11 mouse cellular contexts compared by ENCODE assay signal in the genomic region with DNA sequence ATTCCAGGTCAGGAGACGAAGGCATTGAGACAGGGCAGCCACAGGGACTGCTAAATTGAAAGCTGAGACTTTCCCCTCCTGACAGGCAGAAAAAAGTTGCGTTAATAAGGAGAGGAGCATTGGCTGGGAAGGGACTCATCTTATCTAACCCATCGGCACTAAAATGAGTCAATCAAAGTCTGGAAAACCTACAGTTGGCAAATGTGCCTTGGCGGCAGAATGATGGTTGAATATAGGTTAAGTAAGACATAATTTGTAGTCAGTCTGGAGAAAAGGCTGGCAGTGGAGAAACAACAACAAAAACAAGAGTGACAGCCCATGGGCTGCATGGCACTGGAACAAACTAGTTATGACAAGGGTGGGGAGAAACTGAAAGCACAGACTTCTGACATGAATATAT.
"Had no signal": no experiment of that assay in that cellular context is flagged by ENCODE, and none has a peak within 500 bp of the region (broad histone marks: within the 10 kb centered on the region; RNA-seq: fewer than 3 reads in every experiment).

No protein-coding gene starts in this region.

- DNase-seq: kidney, postnatal 25 days; layer of hippocampus, adult 9-11 months; liver; liver, embryonic 13.5 days; liver, postnatal 0 days; thymus, postnatal 4 days had no signal

- H3K9ac ChIP-seq: limb, embryonic 12.5 days; liver, embryonic 13.5 days; liver, postnatal 0 days; midbrain, embryonic 12.5 days; neural tube, embryonic 13.5 days had no signal

- H3K4me2 ChIP-seq: limb, embryonic 12.5 days; liver, embryonic 13.5 days; midbrain, embryonic 12.5 days; neural tube, embryonic 13.5 days had no signal

- H3K36me3 ChIP-seq: limb, embryonic 12.5 days; liver, embryonic 13.5 days; midbrain, embryonic 12.5 days; neural tube, embryonic 13.5 days had no signal

- H3K27ac ChIP-seq: limb, embryonic 12.5 days; liver, embryonic 13.5 days; midbrain, embryonic 12.5 days; neural tube, embryonic 13.5 days; stomach, postnatal 0 days had no signal

- H3K27me3 ChIP-seq: limb, embryonic 12.5 days; liver, embryonic 13.5 days; midbrain, embryonic 12.5 days; neural tube, embryonic 13.5 days had no signal

- H3K4me3 ChIP-seq: limb, embryonic 12.5 days; liver, embryonic 13.5 days; midbrain, embryonic 12.5 days; neural tube, embryonic 13.5 days had no signal

- ATAC-seq: liver, postnatal 0 days; midbrain, embryonic 16.5 days had no signal

- H3K9me3 ChIP-seq: limb, embryonic 12.5 days; liver, embryonic 13.5 days; midbrain, embryonic 12.5 days; neural tube, embryonic 13.5 days had no signal

- H3K4me1 ChIP-seq: limb, embryonic 12.5 days; liver, embryonic 13.5 days; midbrain, embryonic 12.5 days; neural tube, embryonic 13.5 days had no signal
